8 mouse cellular contexts compared by ENCODE assay signal in genomic region chr11:110167459-110168251, GRCm38 (mm10). TPM values are rescaled to one million over a fixed set of nuclear protein-coding genes. Genes with fewer than 3 reads are reported as not detected.
A peak's percentile ranks its signal among the peaks of the same experiment; 100 is the strongest.
DNase-seq lines count a peak whose midpoint lies in the region; ATAC-seq lines count a peak whose summit lies in the region.

Gene Abca9, minus strand, starts transcription at chr11:110168196.

- H3K4me3 ChIP-seq in limb, embryonic 12.5 days (replicated peaks) = no peak within 1 kb of the TSS

- peak; percentile 9 for DNase-seq in kidney, adult 9 months
- DNase-seq in kidney, adult 8-10 months = no peak
- no peak for DNase-seq in adrenal gland, postnatal 14 days
- DNase-seq in fibroblast of lung, adult 2 months (ENCODE audit: low read depth) = peak; percentile 54
- peak; percentile 37 for DNase-seq in heart, postnatal 4 days
- DNase-seq in right cerebral cortex, postnatal 10 days (ENCODE audit: low spot score in 2 of 2) = peak; percentile 67 to 70
- no peak for DNase-seq in spleen, postnatal 36 days (ENCODE audit: low spot score in 2 of 2)

- no peak for ATAC-seq in limb, embryonic 12.5 days (ENCODE audit: insufficient number of reproducible peaks, insufficient read depth, low FRiP score, low TSS enrichment, low read depth)

- H3K4me1 ChIP-seq in limb, embryonic 12.5 days (replicated peaks) = peaks cover 17% of the 10 kb centered on the region

- H3K27ac ChIP-seq in limb, embryonic 12.5 days = peak within 1 kb of the TSS; percentile 54

- H3K9ac ChIP-seq in limb, embryonic 12.5 days (replicated peaks) = no peak within 1 kb of the TSS

- no peaks in the 10 kb centered on the region for H3K27me3 ChIP-seq in limb, embryonic 12.5 days

- no peak within 1 kb of the TSS for H3K4me2 ChIP-seq in limb, embryonic 12.5 days

- H3K9me3 ChIP-seq in limb, embryonic 12.5 days = no peaks in the 10 kb centered on the region

- H3K36me3 ChIP-seq in limb, embryonic 12.5 days = no peaks in the 10 kb centered on the region

- 51% methylated on average over 12 of the region's 12 CpGs for WGBS in limb, embryonic 12.5 days

RNA-seq across cellular contexts. Expression of gene Abca9, which starts in this region (rescaled TPM):
- total RNA-seq in adrenal gland, postnatal 14 days (2021) = 11.1 and 12.4 TPM in 2 replicates
- 10 to 100 TPM; 11.3 to 12.2 TPM for total RNA-seq in heart, postnatal 4 days (2021)
- 1.3 and 1.6 TPM in 2 replicates for polyA plus RNA-seq in limb, embryonic 12.5 days (2016; fragmentation: Nextera tagmentation; extraction: Ambion mirVana)

Comparison
In these comparisons a context has a peak if more than half of its experiments do, and no peak if none do; other contexts are left out.
1. DNase-seq: peak in kidney, adult 9 months (single experiment), fibroblast of lung, adult 2 months (single experiment), heart, postnatal 4 days (single experiment) and right cerebral cortex, postnatal 10 days (2 of 2); none in kidney, adult 8-10 months (0 of 2), adrenal gland, postnatal 14 days (single experiment) and spleen, postnatal 36 days (0 of 2).